Mouse (Mus musculus) forebrain, postnatal 0 days (tissue): ENCODE results near the gene Dusp1. TPM values are rescaled to one million over a fixed set of nuclear protein-coding genes. Genes with fewer than 3 reads are reported as not detected.
A peak's percentile ranks its signal among the peaks of the same experiment; 100 is the strongest.

Experiments used
- ATAC-seq: fragments of 200-750 bp; cut with Nextera tagmentation; 2 replicates; pipeline ENCODE4 v1.8.0; 2017; ENCODE audit warnings: mild to moderate bottlenecking, moderate library complexity
- DNase-seq: peaks from one replicate; pipeline ENCODE4 v3.0.0-alpha.2; 2015
- H3K27ac ChIP-seq: fragments of 300-500 bp; sonication (generic); 2 replicates; pipeline ENCODE4 v1.5.1; 2014; ENCODE audit warnings: low read depth, mild to moderate bottlenecking, antibody characterized with exemption, low read length, moderate library complexity, mixed read lengths
- H3K27me3 ChIP-seq: fragments of 300-500 bp; sonication (generic); 2 replicates; pipeline ENCODE4 v1.6.1; 2014; ENCODE audit warnings: mild to moderate bottlenecking, low read length, mixed read lengths; ENCODE audit not compliant: insufficient read depth
- H3K36me3 ChIP-seq: fragments of 300-500 bp; sonication (generic); 2 replicates; pipeline ENCODE4 v1.6.1; 2014; ENCODE audit warnings: mild to moderate bottlenecking, moderate library complexity; ENCODE audit not compliant: insufficient read depth
- H3K4me1 ChIP-seq: fragments of 300-500 bp; sonication (generic); 2 replicates; pipeline ENCODE4 v1.6.1; 2014; ENCODE audit warnings: antibody characterized with exemption; ENCODE audit not compliant: insufficient read depth
- H3K4me2 ChIP-seq: fragments of 300-500 bp; sonication (generic); 2 replicates; pipeline ENCODE4 v1.6.1; 2014; ENCODE audit warnings: low read depth, mild to moderate bottlenecking, moderate library complexity
- H3K4me3 ChIP-seq: fragments of 300-500 bp; sonication (generic); 2 replicates; pipeline ENCODE4 v1.5.1; 2014; ENCODE audit warnings: low read depth, low read length, mixed read lengths
- H3K9ac ChIP-seq: fragments of 300-500 bp; sonication (generic); 2 replicates; pipeline ENCODE4 v1.6.1; 2014; ENCODE audit warnings: mild to moderate bottlenecking
- H3K9me3 ChIP-seq: fragments of 300-500 bp; sonication (generic); 2 replicates; pipeline ENCODE4 v1.6.1; 2016; ENCODE audit warnings: low read length
- CTCF ChIP-seq: sonication (generic); IDR thresholded peaks from 2 replicates; pipeline ENCODE4 v1.5.1; 2016; ENCODE audit warnings: antibody characterized with exemption, control low read depth, low read depth
- WGBS: fragments of 180-500 bp; shearing (Covaris S2); extraction: QIAGEN DNeasy Blood & Tissue Kit; methylation state at CpG from one replicate; pipeline ENCODE4 v1.1.7; 2014; 5-methylcytosine and 5-hydroxymethylcytosine counted together
- polyA plus RNA-seq: library from polyadenylated mRNA; unstranded; fragments of >200 nt; fragmentation: Nextera tagmentation; extraction: Ambion mirVana; gene quantifications from 2 replicates; pipeline ENCODE4 v1.2.1, GENCODE M21; 2015
- total RNA-seq: library from RNA; depleted of rRNA; stranded (reverse); fragments of >200 nt; gene quantifications from 2 replicates; pipeline ENCODE4 v1.2.3, GENCODE M21; 2014

The Dusp1 gene
- total and polyA plus RNA-seq, 2 experiments from 2014 or later = 36.0 to 41.0 TPM

- Histone ChIP-seq H3K27ac (no peak overlapping the region), H3K36me3 (no peaks in the 10 kb centered on the region), H3K9ac (no peak overlapping the region), H3K27me3 (no peaks in the 10 kb centered on the region), H3K4me2 (no peak overlapping the region), H3K4me1 (no peaks in the 10 kb centered on the region), H3K4me3 (no peak overlapping the region), H3K9me3 (no peaks in the 10 kb centered on the region)
- ATAC-seq (no peak), DNase-seq (no peak)
- TF ChIP-seq CTCF = no peak
- WGBS = 56% methylated on average over 6 of the region's 6 CpGs
These were observed 82.3 kb downstream of the Dusp1 start for GRCm38 (mm10) chr17:26479619-26480018.

DNA sequence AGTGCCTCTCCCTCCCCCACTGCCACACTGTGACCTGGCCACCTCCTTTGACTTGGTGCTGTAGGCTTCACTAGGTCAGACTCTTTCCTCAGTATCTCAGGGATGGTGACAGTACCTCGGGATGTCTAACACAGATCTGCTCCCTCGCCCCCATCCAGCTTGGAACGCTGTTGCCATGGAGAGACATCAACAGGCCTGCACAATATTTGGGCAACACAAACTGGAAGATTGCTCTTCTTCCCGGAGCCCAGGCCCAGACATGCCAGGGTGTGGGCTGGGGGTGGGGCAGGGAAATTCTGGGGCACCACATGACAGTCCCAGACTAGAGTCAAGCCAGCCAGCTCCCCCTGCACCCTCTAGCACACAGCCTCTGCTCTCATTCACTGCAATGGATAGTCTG, 83.3 kb downstream of the Dusp1 start:
- no peak overlapping the region for H3K4me3 ChIP-seq
- H3K27me3 ChIP-seq = no peaks in the 10 kb centered on the region
- H3K27ac ChIP-seq = no peak overlapping the region
- DNase-seq (no peak), ATAC-seq (no peak)
- H3K4me1 ChIP-seq = no peaks in the 10 kb centered on the region
- H3K4me2 ChIP-seq = no peak overlapping the region
- no peak for TF ChIP-seq CTCF
- WGBS = 71% methylated on average over 4 of the region's 4 CpGs
- no peak overlapping the region for H3K9ac ChIP-seq
- no peaks in the 10 kb centered on the region for H3K36me3 ChIP-seq
- H3K9me3 ChIP-seq = no peaks in the 10 kb centered on the region

DNA sequence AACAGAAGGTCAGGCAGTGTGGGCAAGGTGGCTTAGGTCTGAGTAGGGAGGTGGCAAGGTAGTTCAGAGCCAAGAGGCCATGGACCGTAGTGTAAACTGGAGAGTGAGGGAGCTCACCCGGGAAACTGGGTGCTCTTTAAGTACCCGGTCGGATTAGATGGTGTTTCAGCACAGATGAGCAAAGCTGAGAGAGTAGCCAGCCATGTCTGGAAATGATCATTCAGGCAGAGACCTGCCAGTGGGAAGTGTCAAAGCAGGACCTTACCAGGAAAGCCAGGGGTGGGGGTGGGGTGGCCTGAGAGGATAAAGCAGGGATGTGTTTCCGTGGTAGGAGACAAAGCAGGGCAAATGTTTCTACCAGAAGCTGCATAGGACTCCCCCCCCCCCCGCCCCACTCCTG, 85.1 kb downstream of the Dusp1 start:
- no peak overlapping the region for H3K9ac ChIP-seq
- no peaks in the 10 kb centered on the region for H3K36me3 ChIP-seq
- no peak for TF ChIP-seq CTCF
- H3K27me3 ChIP-seq = no peaks in the 10 kb centered on the region
- no peak overlapping the region for H3K27ac ChIP-seq
- no peaks in the 10 kb centered on the region for H3K4me1 ChIP-seq
- 69% methylated on average over 6 of the region's 6 CpGs for WGBS
- no peaks in the 10 kb centered on the region for H3K9me3 ChIP-seq
- H3K4me3 ChIP-seq = no peak overlapping the region
- ATAC-seq (no peak), DNase-seq (no peak)
- no peak overlapping the region for H3K4me2 ChIP-seq

DNA sequence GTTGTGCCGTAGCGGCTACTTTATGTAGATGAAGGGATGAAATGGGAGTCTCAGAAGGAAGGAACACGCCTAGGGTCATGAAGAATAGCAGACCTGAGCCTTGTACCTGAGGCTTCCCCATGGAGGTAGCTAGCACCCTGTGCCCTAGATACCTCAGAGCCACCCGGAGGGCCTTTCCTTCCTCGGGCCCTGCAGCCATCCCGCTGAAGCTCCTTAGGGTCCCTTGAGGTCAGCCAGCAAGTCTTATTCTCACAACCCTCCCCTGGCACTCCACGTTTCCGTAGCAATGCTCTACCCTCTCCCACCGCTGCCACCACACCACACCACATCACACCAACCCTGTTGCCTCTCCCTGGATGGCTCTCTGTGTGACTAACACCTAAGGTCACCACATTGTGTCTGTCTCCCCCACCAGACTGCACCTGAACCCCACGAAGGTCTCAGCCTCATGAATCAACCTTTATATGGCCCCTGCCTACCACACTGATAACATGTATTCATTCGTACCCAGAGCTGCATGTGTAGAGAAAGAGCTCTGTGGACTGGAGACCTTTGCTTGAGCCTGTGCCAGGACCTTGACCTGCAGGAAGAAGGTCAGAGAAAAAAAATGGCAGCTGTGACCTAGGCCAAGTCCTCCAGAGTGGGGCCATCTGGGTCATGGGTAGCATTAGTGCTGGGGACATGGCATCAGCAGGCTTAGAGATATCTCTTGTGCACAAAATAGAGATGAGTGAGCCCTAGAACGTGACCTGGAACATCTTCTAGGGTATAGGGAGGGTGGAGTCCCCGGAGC, 93.6 kb downstream of the Dusp1 start:
- H3K27ac ChIP-seq = no peak overlapping the region
- no peak for DNase-seq

GRCm38 (mm10) chr17:26467619-26468018, 94.3 kb downstream of the Dusp1 start:
- no peaks in the 10 kb centered on the region for H3K36me3 ChIP-seq
- DNase-seq = no peak
- no peak overlapping the region for H3K4me2 ChIP-seq
- no peak for TF ChIP-seq CTCF
- H3K4me1 ChIP-seq = no peaks in the 10 kb centered on the region
- ATAC-seq = no peak
- H3K9me3 ChIP-seq = no peaks in the 10 kb centered on the region
- H3K4me3 ChIP-seq = no peak overlapping the region
- H3K27me3 ChIP-seq = no peaks in the 10 kb centered on the region
- H3K9ac ChIP-seq = no peak overlapping the region
- WGBS = 74% methylated on average over 4 of the region's 4 CpGs
- no peak overlapping the region for H3K27ac ChIP-seq

More for the DNA sequence above, 93.6 kb downstream of the Dusp1 start:
- no peaks in the 10 kb centered on the region for H3K36me3 ChIP-seq
- no peaks in the 10 kb centered on the region for H3K9me3 ChIP-seq
- no peaks in the 10 kb centered on the region for H3K4me1 ChIP-seq
- no peak for TF ChIP-seq CTCF
- H3K27me3 ChIP-seq = no peaks in the 10 kb centered on the region
- WGBS = 86% methylated on average over 13 of the region's 13 CpGs
- H3K9ac ChIP-seq = no peak overlapping the region
- no peak for ATAC-seq
- H3K4me2 ChIP-seq = no peak overlapping the region
- H3K4me3 ChIP-seq = no peak overlapping the region

GRCm38 (mm10) chr17:26466741-26467150, 95.2 kb downstream of the Dusp1 start:
- Histone ChIP-seq H3K9me3 (no peaks in the 10 kb centered on the region), H3K4me3 (no peak overlapping the region), H3K4me1 (no peaks in the 10 kb centered on the region), H3K27ac (no peak overlapping the region), H3K36me3 (no peaks in the 10 kb centered on the region), H3K27me3 (no peaks in the 10 kb centered on the region), H3K9ac (no peak overlapping the region), H3K4me2 (peak overlapping the region; percentile 30)
- TF ChIP-seq CTCF = peak; percentile 91
- 3% methylated on average over 4 of the region's 4 CpGs for WGBS
- peak; percentile 89 for DNase-seq
- peak; percentile 75 for ATAC-seq

- ATAC-seq = no peak
- Histone ChIP-seq H3K27me3 (no peaks in the 10 kb centered on the region), H3K4me1 (no peaks in the 10 kb centered on the region), H3K27ac (no peak overlapping the region), H3K4me2 (no peak overlapping the region), H3K36me3 (no peaks in the 10 kb centered on the region), H3K9me3 (no peaks in the 10 kb centered on the region), H3K9ac (no peak overlapping the region), H3K4me3 (no peak overlapping the region)
- no peak for DNase-seq
- 75% methylated on average over 7 of the region's 7 CpGs for WGBS
- TF ChIP-seq CTCF = no peak
These were observed 97.0 kb downstream of the Dusp1 start for GRCm38 (mm10) chr17:26464972-26465371.
